ENCODE assay signal across 8 mouse cellular contexts in genomic region chr3:152111081-152111480, GRCm38 (mm10). TPM values are rescaled to one million over a fixed set of nuclear protein-coding genes. Genes with fewer than 3 reads are reported as not detected.
A peak's percentile ranks its signal among the peaks of the same experiment; 100 is the strongest.
DNase-seq lines count a peak whose midpoint lies in the region; ATAC-seq and TF ChIP-seq lines count a peak whose summit lies in the region.

No protein-coding gene starts in this region.

- 0 out of 2 replicates have a peak, but pooled peaks cover 13% of the 10 kb centered on the region for H3K27me3 ChIP-seq in forebrain, embryonic 13.5 days
- H3K27me3 ChIP-seq in heart, embryonic 16.5 days (ENCODE audit: control insufficient read depth, insufficient read depth, low read length), result no peaks in the 10 kb centered on the region

- no peaks in the 10 kb centered on the region for H3K9me3 ChIP-seq in forebrain, embryonic 13.5 days (replicated peaks)
- H3K9me3 ChIP-seq in heart, embryonic 16.5 days (replicated peaks; ENCODE audit: control insufficient read depth, low read length), result no peaks in the 10 kb centered on the region

- TF ChIP-seq POLR2A in lung, adult 2 months (IDR thresholded peaks at IDR 0.05; ENCODE audit: borderline replicate concordance, extremely low read depth, low read depth, low read length), result no peak

- H3K4me2 ChIP-seq in forebrain, embryonic 13.5 days, result 0 out of 2 replicates have a peak overlapping the region, but pooled peaks have one; percentile 10
- H3K4me2 ChIP-seq in heart, embryonic 16.5 days (ENCODE audit: low read depth, low read length), result peak overlapping the region; percentile 40

- H3K4me1 ChIP-seq in forebrain, embryonic 13.5 days, result peaks cover 23% of the 10 kb centered on the region
- peaks cover 36% of the 10 kb centered on the region for H3K4me1 ChIP-seq in heart, embryonic 16.5 days (ENCODE audit: control insufficient read depth, insufficient read depth, low read length)
- peaks cover 4% of the 10 kb centered on the region; the same call in 1 of the 2 replicates for H3K4me1 ChIP-seq in lung, adult 2 months (ENCODE audit: control insufficient read depth, insufficient read depth, low read length)

- peak; percentile 68 for ATAC-seq in cerebellum, adult (ENCODE audit: insufficient number of reproducible peaks, low FRiP score, low TSS enrichment)
- ATAC-seq in forebrain, embryonic 13.5 days, result peak; percentile 17
- peak; percentile 19; the same call in 1 of the 2 replicates for ATAC-seq in heart, embryonic 16.5 days (replicated peaks; ENCODE audit: extremely low read depth, insufficient read depth, low FRiP score)

- no peak overlapping the region for H3K9ac ChIP-seq in forebrain, embryonic 13.5 days
- peak overlapping the region; percentile 10; the same call in 1 of the 2 replicates for H3K9ac ChIP-seq in heart, embryonic 16.5 days (ENCODE audit: low read length)

- no peaks in the 10 kb centered on the region for H3K36me3 ChIP-seq in forebrain, embryonic 13.5 days (ENCODE audit: poor library complexity, severe bottlenecking)
- H3K36me3 ChIP-seq in heart, embryonic 16.5 days (ENCODE audit: control insufficient read depth, insufficient read depth), result no peaks in the 10 kb centered on the region

- peak; percentile 65 for TF ChIP-seq CTCF in lung, adult 2 months (IDR thresholded peaks at IDR 0.05; ENCODE audit: insufficient read depth, low read length)

- 25% methylated on average over 9 of the region's 9 CpGs for WGBS in forebrain, embryonic 13.5 days
- 12% methylated on average over 9 of the region's 9 CpGs for WGBS in heart, embryonic 16.5 days
- WGBS in lung, adult 2 months, result 8% methylated on average over 9 of the region's 9 CpGs

- no peak overlapping the region for H3K27ac ChIP-seq in forebrain, embryonic 13.5 days
- H3K27ac ChIP-seq in heart, embryonic 16.5 days (ENCODE audit: low read length), result no peak overlapping the region

- no peak overlapping the region for H3K4me3 ChIP-seq in forebrain, embryonic 13.5 days
- no peak overlapping the region for H3K4me3 ChIP-seq in heart, embryonic 16.5 days (ENCODE audit: low read length)
- H3K4me3 ChIP-seq in lung, adult 2 months (replicated peaks; ENCODE audit: extremely low read depth, low read depth, low read length), result no peak overlapping the region

- peak; percentile 78 for DNase-seq in MEL-GATA-1-ER (ENCODE audit: extremely low read depth, low read depth)
- peak; percentile 87 to 90 for DNase-seq in kidney, postnatal 4 days
- peak; percentile 74 for DNase-seq in lung, adult 2 months
- peak; percentile 83 for DNase-seq in retina, embryonic 14.5 days (ENCODE audit: low spot score)
- DNase-seq in thymus, postnatal 4 days, result peak; percentile 78

RNA-seq across cellular contexts. Expression of gene Gipc2, which starts 54.9 kb away (rescaled TPM):
- 2.1 and 2.6 TPM in 2 replicates for polyA plus RNA-seq in forebrain, embryonic 13.5 days (2015; fragmentation: Nextera tagmentation; extraction: Ambion mirVana)
- 5.7 and 6.4 TPM in 2 replicates for polyA plus RNA-seq in heart, embryonic 16.5 days (2015; fragmentation: Nextera tagmentation; extraction: Ambion mirVana)
- polyA plus RNA-seq in lung, adult 2 months (2012; rRNA removed), result 20.1 and 36.6 TPM in 2 replicates

Comparison
In these comparisons a context has a peak if more than half of its experiments do, and no peak if none do; other contexts are left out.
1. ATAC-seq: peak in every context shown above with its lines; median percentile 68 in cerebellum, adult; 19 in heart, embryonic 16.5 days; 17 in forebrain, embryonic 13.5 days.